Mouse (Mus musculus) splenic B cell, adult 2 months (primary cell): ENCODE results near the gene Rbbp4.
A peak's percentile ranks its signal among the peaks of the same experiment; 100 is the strongest.

Experiments
- DNase-seq: peaks from one replicate; pipeline ENCODE4 v3.0.0-alpha.2; 2011; ENCODE audit warnings: low read depth, low spot score
- H3K27me3 ChIP-seq: 2 replicates; pipeline ENCODE4 v1.6.1; 2012; ENCODE audit warnings: mild to moderate bottlenecking, low read length, moderate library complexity, mixed read lengths; ENCODE audit not compliant: control insufficient read depth, poor library complexity, insufficient read depth, severe bottlenecking
- H3K36me3 ChIP-seq: 2 replicates; pipeline ENCODE4 v1.6.1; 2012; ENCODE audit warnings: mild to moderate bottlenecking, low read length, moderate library complexity, mixed read lengths; ENCODE audit not compliant: control insufficient read depth, poor library complexity, insufficient read depth, severe bottlenecking

Rbbp4 gene

GRCm38 (mm10) chr4:129266191-129266590 is 69.0 kb downstream of the Rbbp4 start:
- no peaks in the 10 kb centered on the region; the same call in 1 of the 2 replicates for H3K27me3 ChIP-seq
- H3K36me3 ChIP-seq: no peaks in the 10 kb centered on the region
- no peak for DNase-seq

DNA sequence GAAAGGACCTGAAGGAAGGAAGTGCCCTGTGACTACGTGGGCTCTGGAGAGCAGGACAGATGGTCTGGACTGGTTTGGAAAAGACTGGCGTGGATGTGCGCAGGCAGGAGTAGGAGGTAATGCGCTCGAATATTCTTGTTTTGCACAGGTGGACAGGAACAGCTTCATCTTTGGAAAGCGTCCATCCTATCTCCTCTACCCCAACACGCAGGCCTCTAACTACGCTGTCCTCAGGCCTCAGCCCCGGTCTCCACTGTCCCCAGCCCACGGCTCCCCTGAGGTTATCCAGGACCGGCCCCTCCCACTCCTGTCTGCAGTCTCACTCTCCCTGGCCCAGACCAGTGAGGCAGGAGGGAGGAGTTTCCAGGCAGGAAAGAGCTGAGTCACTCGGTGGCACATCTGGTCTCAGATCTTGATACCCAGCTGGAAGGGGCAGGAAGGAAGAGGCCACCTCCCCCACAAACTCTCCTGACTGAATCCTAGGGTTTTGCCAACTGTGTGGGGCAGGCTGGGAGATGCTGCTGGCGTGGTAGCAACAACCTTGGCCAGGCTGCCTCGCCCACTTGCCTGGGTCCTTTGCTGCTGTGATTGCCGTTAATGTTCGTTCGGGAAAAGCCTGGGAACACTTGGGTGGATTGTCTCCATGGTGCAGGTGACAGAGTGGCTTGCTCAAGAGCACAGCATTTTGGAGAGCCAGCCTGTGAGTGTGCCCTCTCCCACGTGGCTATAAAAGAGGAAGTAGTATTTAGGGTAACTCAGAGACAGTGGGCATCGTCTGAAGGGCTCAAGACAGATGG is 71.7 kb downstream of the Rbbp4 start:
- no peaks in the 10 kb centered on the region for H3K36me3 ChIP-seq
- no peaks in the 10 kb centered on the region for H3K27me3 ChIP-seq
- peak; percentile 56 for DNase-seq

DNA sequence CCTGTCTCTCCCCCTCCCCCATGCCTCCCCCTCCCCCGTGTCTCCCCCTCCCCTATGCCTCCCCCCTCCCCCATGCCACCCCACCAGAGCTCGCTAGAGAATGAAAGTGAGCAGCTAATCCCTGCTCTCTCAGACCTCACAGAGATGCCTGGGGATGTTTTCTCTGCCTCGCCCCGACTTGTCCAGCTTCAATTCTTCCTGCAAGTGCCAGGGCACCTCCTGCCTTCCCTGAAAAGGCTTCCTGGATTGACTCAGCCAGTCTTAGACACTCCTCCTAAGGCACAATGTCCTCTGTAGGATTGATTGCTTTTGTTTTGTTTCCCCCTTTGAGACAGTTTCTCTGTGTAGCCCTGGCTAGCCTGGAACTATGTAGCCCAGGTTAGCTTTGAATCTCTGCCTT is 74.0 kb downstream of the Rbbp4 start, which contains the start of gene C77080:
Gene C77080, minus strand, starts transcription at position 209 of the 400 bp plus-strand sequence.
- no peaks in the 10 kb centered on the region for H3K27me3 ChIP-seq
- no peaks in the 10 kb centered on the region for H3K36me3 ChIP-seq
- DNase-seq: no peak

- no peaks in the 10 kb centered on the region for H3K27me3 ChIP-seq
- no peak for DNase-seq
- H3K36me3 ChIP-seq: no peaks in the 10 kb centered on the region
These were observed 74.5 kb downstream of the Rbbp4 start for GRCm38 (mm10) chr4:129260678-129261077.

DNA sequence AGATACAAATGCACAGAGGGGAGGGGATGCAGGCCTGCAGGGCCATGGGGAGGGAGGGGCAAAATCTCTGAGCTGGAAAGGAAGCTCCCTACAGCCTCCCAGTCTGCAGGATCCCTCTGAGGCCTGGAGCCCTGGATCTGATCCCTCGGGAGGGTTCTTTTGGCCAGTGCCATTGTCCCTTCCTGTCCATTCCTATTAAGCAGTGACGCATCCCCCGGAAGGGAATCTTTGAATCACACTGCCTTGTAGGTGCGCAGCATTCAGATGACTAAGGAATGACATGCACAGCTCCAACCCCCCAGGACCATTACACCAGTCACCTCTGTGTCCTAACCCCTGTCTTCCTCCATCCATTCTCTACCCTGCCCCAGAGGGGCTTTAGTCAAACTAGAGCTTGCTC is 76.1 kb downstream of the Rbbp4 start:
- Histone ChIP-seq H3K36me3 (no peaks in the 10 kb centered on the region), H3K27me3 (no peaks in the 10 kb centered on the region)
- DNase-seq: no peak
